Mouse (Mus musculus) thymus, adult 18-20 months (tissue): ENCODE results near the gene Zfp879.

Experiments used
- DNase-seq, 2 experiments: peaks; one replicate each; pipeline ENCODE4 v3.0.0; 2022; ENCODE audit warnings: mixed read lengths in 2 of 2

The Zfp879 gene

GRCm38 (mm10) chr11:50841023-50841735 is at the start of gene Zfp879:
Zfp879 (minus strand) TSS chr11:50841552.
- peak; percentile 80 to 85 for DNase-seq

DNA sequence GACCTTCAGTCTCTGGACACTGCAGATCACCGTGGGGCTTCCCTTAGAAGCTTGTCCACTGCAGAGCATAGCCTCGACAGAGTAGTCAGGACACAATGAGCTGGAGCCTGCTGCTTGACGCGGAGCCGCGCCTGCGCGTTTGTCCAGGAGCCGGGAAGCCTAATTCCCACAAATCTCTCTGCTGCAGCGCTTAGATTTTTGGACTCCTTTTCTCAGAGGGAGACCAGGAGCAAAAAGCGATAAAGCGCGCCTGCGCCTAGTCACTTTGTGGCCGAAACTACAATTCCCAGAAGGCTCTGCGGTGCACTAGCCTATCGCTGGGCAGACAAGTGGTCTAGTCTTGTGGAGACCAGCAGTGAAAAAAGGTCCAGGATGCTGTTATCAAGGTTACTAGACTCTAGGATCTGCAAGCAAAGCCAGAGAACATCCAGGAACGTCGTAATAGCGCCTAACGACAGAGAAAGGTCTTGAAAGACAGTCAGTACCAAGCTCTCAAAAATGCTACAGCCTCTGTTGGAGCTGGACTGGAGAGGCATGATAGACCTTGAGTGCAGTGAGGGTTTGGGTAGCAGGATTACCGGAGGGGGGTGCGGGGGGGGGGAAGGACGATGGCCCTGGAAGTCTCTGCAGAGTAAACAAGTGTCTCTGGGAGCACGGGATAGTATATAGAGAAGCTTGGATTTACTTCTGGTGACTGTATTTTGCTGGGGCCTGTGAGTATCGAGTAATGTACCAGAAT is 46.2 kb upstream of the Zfp879 start, which contains the start of gene Zfp454:
Zfp454 (minus strand) TSS at position 262 of the 739 bp plus-strand sequence.
- DNase-seq = peak; percentile 5 to 7

- DNase-seq = no peak
These were observed 45.6 kb upstream of the Zfp879 start for GRCm38 (mm10) chr11:50886933-50887293.

- no peak for DNase-seq
These were observed 45.0 kb upstream of the Zfp879 start for GRCm38 (mm10) chr11:50886231-50886932.

- no peak for DNase-seq
These were observed 42.4 kb upstream of the Zfp879 start for GRCm38 (mm10) chr11:50883756-50884155.

DNA sequence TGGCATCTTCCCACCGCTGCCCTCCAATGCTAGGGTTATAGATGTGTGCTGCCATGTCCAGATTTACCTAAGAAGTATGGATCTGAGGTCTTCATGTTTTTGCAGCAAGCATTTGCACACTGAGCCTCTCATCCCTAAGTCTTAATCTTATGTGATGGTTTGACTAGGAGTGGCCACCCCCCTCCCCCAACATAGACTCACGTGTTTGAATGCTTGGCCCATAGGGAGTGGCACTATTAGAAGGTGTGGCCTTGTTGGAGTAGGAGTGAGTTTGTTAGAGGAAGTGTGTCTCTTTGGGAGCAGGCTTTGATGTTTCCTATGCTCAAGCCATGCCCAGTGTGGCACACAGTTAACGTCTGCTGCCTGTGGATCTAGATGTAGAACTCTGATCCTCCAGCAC is 37.3 kb upstream of the Zfp879 start:
- DNase-seq = no peak

DNA sequence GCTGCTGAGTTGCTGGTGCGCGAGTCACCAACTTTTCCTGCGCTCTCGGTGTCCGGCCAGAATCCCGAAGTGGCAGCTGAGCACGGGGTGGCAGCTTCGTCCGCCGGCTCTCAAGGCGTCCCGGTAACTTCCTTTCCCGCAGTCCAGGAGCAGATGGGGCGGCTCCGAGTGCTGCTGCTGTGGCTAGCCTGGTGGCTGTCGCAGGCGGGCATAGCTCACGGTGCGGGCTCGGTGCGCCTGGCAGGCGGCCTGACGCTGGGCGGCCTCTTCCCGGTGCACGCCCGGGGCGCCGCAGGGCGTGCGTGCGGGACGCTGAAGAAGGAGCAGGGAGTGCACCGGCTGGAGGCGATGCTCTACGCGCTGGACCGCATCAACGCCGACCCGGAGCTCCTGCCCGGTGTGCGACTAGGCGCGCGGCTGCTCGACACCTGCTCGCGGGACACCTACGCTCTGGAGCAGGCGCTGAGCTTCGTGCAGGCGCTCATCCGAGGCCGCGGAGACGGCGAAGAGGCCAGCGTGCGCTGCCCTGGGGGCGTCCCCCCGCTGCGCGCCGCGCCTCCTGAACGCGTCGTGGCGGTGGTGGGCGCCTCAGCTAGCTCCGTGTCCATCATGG is 9.7 kb upstream of the Zfp879 start:
- no peak for DNase-seq

DNA sequence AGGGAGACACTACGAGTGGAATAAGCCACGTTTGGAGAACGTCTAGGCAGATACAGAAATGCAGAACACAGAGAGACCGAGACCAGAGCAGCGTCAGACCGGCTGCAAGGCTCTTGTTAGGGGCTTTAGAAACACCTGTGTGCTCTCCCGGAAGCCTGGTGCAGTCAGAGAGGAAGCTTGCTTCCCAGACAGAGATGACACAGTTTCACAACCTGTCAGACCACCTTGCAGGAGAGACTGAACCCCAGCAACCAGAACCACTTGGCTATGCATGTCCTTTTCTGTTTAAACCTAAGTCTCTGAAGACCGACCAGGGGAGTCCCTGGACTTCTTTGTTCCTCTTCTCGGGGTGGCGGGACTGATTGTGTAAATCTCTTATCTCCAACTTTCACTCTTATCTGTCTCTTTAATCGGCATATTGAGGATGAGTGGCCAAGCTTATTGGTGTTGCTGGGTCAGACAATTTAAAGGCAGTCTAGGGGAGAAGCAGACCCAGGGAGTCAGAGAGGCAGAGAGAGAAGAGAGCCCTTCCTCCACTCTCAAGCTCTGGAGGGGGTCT is 8.9 kb upstream of the Zfp879 start, which contains the start of gene Grm6:
Grm6 (plus strand) TSS at position 509 of the 559 bp plus-strand sequence.
- DNase-seq = peak; percentile 37 to 60

DNA sequence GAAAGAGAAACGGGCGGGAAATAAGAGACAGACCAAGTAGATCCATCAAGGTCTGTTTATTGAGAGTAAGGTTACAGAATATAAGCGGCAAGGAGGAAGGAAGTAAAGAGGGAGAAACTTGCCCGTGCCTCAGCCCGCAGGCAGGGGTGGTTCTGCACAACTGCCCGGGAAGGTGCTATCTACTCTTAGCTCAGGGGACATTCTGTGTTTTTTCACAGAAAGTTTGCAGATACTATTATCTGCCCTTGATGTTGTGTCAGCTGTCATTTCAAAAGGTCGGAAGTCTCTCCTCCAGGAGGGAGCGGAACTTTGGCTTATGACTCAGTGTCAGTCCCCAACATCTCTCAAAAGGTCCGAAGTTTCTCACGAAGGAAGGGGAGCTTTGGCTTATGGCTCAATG is 8.0 kb upstream of the Zfp879 start:
- DNase-seq = no peak

DNA sequence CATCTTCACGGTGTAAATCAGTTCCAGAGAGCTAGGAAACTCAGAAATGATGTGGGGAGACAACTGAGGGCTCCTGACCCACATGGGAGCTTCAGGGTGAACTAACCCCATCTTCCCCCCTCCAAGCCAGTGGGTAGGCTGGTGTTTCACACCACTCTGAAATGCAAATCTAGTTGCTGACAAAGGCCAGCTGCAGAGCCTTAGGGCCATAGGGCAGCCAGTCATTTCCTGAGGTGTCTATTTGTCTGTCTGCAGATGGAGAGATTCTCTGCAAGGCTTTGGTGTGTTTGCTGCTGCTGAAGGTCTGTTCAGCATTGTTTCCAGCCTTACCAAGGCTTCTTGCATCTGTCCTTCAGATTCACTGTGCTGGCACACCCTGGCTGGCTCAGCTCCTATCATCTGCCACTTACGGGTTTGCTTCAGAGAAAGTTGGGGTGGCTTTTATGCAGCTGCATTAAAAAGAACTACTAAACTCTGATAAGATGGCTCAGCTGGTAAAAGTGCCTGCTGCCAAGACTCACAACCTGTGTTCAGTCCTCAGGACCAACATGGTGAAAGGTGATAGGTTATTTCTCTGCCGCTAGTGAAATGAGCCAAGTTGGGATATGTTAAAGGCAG is 7.3 kb upstream of the Zfp879 start:
- DNase-seq = no peak

DNA sequence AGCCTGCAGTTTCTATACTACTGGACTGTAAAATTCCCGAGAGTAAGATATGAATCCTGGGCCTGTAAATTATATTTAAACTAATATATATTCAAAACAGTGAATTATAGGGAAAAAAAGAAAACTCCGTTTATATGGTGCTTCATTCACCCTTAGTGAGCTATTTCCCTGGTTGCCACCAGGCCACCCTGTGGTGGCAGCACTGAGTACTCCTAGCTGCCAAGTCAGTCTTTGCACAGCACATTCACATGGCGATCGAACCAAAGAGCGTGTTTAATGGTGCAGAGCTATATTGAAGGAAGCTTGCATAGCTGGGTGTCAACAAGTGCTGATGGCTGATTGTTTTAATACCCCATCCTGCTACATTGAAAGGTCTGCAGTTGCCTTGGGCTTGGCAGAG is 5.7 kb upstream of the Zfp879 start:
- no peak for DNase-seq

GRCm38 (mm10) chr11:50845951-50846350 is 4.6 kb upstream of the Zfp879 start:
- DNase-seq = no peak

- no peak for DNase-seq
These were observed 5.6 kb downstream of the Zfp879 start for GRCm38 (mm10) chr11:50835727-50836126.

DNA sequence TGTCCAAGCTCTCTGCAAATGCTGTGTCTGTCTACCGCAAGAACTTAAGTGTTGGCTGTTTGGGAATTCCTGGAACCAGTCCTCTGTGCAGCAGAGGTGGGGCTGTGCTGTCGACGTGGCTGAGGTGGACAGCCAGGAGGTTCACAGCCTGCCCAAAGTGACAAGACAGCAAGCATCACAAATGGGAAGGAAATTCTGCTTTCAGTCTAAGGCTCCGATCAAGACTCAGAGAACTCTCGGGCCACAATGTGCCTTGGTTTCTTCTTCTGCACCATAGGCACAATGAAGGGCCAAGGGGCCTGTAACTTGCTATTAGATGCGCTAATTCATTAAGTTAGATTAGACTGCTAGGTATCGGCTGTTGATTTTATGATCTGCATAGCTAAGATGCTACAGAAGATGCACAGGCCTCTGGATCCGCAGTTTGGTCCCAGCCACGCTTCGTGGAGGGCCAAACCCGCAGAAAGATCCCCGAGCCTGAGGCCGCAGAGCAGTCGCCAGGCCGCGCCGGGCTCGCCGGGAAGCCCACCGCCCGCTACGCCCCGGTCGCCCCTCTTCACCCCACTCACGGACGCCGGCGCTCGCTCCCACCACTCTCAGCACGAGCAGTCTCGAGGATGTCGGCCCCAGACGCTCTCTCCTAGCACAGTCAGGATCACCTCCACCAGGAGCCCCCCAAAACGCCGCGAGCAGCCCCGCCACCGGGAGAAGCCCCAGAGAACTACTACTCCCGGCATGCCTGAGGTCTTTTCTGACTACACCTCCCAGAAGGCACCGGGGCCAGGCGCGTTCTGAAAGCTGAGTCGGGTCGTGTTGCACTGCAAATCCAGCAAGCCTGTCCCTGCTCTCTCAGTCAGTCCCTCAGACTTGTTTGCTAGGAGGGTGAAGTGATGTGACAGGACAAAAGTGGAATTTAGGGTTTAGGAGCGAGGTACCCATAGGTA is 14.1 kb downstream of the Zfp879 start, which contains the start of gene Zfp354c:
Zfp354c (minus strand) TSS at position 715 of the 944 bp plus-strand sequence.
- peak; percentile 79 to 82 for DNase-seq

- no peak for DNase-seq
These were observed 15.1 kb downstream of the Zfp879 start for GRCm38 (mm10) chr11:50826214-50826613.

DNA sequence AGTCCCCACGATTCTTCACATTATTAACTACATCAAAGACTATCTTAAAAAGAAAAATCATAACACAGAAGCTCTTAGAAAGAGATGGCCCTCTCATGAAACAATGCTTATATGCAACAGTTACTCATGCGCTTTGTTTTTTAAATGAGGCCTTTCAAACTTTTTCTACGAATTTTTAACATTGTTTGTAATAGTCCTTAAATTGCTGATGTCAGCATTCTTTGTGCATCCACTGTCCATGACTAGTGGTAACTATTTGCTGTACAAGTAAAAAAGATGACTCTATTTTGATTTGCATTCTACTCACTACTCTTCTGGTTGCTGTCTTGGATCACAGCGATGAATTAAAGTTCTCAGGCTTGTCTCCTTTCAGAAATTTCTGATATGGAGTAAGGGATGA is 27.1 kb downstream of the Zfp879 start:
- no peak for DNase-seq

DNA sequence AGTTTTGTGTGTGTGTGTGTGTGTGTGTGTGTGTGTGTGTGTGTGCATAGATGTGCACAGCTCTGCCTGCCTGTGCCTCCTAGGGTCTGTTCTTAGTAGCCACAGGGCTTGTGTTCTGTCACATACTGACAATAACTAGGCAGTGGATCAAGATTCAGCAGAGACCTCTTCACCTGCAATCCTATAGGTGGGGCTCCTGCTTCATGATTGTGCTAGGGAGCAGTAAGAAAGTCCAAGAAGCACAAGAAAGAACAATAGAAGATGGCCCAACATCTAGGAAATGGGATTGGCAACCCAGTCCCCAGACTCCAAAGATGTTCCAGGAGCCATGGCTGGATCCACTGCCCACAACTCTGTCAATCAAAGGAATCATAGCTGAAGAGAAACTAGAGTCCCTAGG is 42.5 kb downstream of the Zfp879 start:
- DNase-seq = no peak

- no peak for DNase-seq
These were observed 43.7 kb downstream of the Zfp879 start for GRCm38 (mm10) chr11:50797674-50798073.
